Mouse (Mus musculus): ENCODE results near the gene Aplf.
"Not testable (repeated sequence)": the region's sequence is repeated elsewhere in the genome, so short reads cannot be mapped to it uniquely, and the experiment has no call there.

Aplf gene

DNA sequence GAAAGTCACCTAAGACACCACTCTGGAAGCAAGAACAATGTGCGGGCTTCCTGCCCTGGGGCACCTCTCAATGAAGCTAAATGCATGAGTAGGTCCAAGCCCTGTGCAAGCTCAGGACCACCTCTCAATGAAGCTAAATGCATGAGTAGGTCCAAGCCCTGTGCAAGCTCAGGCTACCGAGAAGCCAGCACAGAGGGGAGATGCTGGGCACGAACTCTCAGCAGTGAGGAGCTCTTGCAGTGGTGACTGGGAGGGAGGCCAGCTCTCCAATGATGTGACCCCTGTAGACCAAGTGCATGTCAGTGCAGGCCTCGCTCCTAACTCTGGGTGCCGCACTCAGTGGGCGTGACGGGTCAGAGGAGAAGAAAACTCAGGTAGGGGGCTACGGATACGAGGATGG lies 19.3 kb downstream of the Aplf start:
- POLR2A ChIA-PET = interaction anchor here in 1 of 4 experiments (1.5 kb wide), 1 partner anchor 78 kb away, joined by 4 read pairs; the partner anchor contains the start of gene Efcc1
- CTCF ChIA-PET = interaction anchor here in 2 of 4 experiments (0.5 to 0.6 kb wide), 3 partner anchors 20 to 154 kb away, joined by 4 read pairs; no protein-coding TSS in a partner anchor

DNA sequence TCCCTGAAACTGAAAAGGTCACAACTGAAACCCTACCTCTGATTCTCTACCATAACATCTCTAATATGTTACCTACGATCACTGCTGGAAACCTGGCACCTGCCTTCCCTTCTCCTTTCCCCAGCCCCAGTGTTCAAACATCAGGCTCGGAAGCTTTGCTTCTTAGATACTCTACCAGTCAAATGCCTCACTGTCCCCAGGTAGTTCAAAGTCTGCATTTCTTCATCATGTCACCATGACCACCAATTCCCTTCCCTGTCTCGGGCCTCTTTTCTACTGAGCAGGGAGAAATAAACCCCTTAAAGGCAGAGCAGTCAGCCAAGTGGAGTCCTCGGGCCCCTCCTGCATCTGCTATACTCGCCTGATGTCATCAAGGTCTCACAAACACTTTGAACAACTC lies 20.2 kb downstream of the Aplf start:
- ChIA-PET POLR2A (interaction anchor here in 1 of 4 experiments (1.2 to 1.5 kb wide), 2 partner anchors 20 to 79 kb away, joined by 3 to 4 read pairs; partner anchors contain the start of genes Aplf and Efcc1), CTCF (no interaction called here)

DNA sequence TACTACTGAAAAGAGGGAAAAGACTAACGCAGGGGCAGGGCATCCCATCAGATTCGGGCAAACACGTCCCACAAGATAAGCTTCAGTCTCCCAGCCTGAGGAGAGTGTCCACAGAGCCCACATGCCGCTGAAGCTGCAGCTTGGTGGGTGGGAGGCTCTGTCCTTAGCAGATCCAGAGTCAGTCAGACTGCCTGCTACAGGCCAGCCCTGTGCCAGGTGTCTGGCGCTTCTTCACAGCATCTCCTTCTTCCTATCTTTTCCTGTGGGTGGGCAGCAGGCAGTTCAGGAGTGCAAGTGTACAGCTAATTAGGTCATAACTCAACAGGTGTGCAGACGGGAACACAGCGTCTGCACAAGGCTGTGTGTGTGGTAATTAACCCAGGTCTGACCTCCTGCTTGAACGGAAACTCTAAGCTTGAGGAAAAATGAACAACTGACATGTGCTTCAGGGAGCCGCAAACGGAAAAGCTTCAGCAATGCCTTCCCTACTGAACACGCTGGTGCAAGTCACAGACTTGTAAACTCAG lies 33.8 kb downstream of the Aplf start:
- CTCF ChIA-PET = no interaction called here
- POLR2A ChIA-PET = interaction anchor here in 2 of 4 experiments (0.6 to 1.0 kb wide), 4 partner anchors 9 to 164 kb away, joined by 3 to 4 read pairs (median 3); no protein-coding TSS in a partner anchor

DNA sequence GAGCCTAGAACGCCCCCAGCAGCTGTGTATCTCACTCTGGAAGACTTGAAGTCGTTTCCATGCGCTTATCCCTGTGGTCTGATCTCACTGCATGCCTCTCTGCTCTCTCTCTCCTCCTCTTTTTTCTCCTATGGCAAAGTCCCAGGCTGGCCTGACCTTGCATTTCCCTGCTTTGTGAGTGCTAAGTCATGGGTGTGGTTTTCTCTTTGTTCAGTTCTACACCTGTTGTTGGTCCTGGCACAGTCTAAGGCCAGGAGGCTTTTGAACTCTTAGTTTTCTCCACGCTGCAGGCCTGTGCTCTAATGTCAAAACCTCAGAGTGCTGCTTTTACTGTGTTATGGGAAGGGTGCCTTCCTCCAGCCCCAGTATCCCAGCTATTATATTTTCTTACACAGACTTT lies 39.8 kb downstream of the Aplf start:
- ChIA-PET POLR2A (interaction anchor here in 2 of 4 experiments (0.9 to 2.0 kb wide), 3 partner anchors 13 to 179 kb away, joined by 3 to 5 read pairs (median 3); no protein-coding TSS in a partner anchor), CTCF (no interaction called here)

DNA sequence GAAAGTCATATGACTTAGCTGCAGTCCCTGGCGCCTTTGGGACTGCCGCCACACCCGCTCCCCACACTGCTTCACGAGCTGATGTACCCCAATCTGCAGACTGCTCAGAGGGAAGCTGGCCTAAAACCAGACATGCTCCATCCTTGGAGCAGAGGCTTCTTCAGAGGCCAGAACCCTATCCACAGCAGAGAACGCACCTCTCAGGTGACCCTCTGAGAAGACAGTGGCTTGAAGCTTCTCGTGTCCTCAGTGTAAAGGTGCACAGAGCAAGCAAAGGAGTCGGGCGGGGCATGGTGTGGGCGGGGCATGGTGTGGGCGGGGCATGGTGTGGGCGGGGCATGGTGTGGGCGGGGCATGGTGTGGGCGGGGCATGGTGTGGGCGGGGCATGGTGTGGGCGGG lies 43.1 kb downstream of the Aplf start:
- CTCF ChIA-PET = not testable (repeated sequence)
- POLR2A ChIA-PET = interaction anchor here in 3 of 4 experiments (0.5 to 1.7 kb wide), 11 partner anchors 10 to 587 kb away, joined by 3 to 6 read pairs (median 3); partner anchors contain the start of genes Aplf (in 2 of the 3), Gfpt1 (in 1 of the 3) and Isy1 (in 1 of the 3)

DNA sequence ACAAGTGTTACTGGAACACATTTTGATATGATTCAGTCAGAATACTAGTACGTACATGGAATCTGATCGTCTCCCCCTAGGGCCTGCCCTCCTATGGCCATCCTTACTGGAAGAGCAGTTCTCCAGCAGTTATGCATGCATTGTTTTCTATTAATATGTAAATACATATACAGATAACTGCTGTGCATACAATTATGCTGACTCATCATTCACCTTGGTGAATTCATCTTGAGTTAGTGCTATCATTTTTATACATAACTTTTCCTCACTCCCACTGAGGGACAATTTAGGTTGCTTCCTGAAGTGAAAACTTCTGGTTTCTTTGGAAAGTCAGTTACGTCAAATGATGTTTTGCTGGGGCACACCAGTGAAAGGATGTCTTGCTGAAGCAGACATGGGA lies 48.8 kb downstream of the Aplf start:
- CTCF ChIA-PET = no interaction called here
- POLR2A ChIA-PET = no interaction called here

DNA sequence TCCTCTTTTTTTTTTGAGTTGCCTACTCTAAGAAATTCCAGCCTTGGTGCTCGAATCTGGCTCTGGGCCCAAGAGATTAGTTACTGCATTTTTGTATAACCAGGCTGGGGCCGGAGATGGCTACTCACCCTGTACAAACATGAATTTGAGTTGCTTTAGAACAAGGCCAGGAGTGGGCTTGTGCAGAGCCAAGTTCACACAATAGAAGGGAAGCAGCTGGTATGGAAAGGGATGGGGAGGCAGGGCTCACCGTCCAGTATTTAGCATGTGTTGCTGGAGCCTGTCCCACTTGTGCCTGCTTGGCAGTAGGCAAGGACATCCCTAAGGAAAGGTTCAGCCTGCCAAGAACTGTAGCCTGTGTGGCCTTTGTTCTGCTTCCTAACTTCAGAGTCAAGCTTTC lies 50.7 kb downstream of the Aplf start:
- CTCF ChIA-PET = no interaction called here
- POLR2A ChIA-PET = no interaction called here

DNA sequence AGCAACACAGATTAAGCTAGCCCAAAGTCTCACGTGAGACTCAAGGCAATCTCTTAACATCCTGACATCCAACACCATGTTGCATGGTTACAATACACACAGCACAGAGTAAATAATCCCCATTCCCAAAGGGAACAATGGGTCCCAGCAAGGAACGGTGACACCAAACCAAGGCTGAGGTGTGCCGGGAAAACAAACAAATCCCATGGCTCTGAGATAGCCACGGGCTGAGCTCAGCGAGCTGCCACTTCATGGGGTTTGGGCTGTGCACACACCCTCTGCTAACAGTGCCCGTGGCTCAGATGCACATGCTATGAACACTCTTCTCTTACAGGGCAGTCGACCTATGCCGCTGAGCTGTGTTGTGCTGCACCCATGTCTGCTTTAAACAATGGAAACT lies 54.0 kb downstream of the Aplf start:
- ChIA-PET CTCF (interaction anchor here in 1 of 4 experiments (0.5 to 0.6 kb wide), 2 partner anchors 80 to 577 kb away, joined by 3 read pairs; no protein-coding TSS in a partner anchor), POLR2A (interaction anchor here in 2 of 4 experiments (0.6 to 1.8 kb wide), 5 partner anchors 9 to 223 kb away, joined by 3 to 4 read pairs (median 3); no protein-coding TSS in a partner anchor)

DNA sequence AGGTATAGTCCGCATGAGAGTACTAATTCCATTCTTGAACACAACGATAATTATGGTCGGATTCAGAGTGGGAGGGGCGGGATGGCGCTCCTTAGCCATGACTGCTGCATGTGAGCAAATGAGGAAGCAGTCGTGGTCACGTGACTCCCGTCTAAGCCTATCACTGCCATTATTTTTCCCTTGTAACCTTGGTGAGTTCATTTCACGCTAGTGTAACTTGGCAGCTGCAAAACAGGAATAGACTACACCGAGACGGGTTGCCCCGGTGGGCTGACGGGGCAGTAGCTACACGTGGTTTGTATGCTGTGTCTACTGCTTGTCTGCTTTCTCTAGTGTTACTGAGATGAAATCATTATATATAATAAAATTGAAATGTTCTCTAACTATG lies 56.3 kb downstream of the Aplf start:
- CTCF ChIA-PET = interaction anchor here in 1 of 4 experiments (1.3 to 1.4 kb wide), 3 partner anchors 56 to 96 kb away, joined by 4 to 5 read pairs (median 5); partner anchors contain the start of gene Aplf

DNA sequence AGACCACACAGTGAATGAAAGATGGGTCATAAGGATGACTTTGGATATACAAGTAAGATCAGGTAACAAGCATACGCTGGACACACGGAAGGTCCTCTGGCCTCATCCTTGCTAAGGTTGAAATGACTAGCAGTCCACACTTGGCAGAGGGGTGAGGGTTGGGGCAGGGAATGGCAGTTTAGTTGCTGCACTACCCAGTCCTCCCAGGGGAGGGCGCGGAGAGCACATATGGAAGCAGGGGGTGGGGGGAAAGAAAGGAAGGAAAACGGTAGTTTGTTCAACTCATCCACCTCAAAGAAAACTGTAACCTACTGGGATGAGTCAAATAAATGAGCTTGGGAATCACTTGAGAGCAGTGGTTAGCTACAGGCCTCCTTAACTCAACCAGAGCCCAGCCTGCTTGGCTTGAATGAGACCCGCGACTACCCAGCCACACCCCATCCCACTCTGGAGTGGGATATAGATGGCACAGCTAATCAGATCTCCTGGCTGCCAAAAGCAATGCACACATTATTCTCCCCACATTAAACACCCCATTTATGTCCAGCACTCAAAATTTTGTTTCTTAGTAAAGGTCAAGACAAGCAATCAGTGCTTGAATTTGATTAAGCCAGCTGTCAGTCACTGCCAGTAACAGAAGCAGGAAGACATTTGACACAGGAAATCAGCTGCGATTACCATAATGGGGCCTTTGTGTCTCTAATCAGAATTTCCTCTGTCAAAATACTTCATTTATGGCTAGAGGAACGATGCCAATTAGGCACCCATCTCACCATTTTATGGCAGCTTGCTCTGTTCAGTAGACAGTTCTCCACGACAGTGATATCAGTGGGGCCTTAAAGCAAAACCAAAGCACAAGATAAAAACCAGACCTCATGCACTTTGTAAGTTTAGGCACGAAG lies 56.9 kb downstream of the Aplf start:
- POLR2A ChIA-PET = interaction anchor here in 2 of 4 experiments (0.6 to 1.2 kb wide), 3 partner anchors 14 to 53 kb away, joined by 3 read pairs; no protein-coding TSS in a partner anchor
- CTCF ChIA-PET = interaction anchor here in 2 of 4 experiments (0.5 to 1.4 kb wide), 4 partner anchors 56 to 282 kb away, joined by 3 to 5 read pairs (median 4); partner anchors contain the start of gene Aplf (in 1 of the 2)

More for the DNA sequence above, 56.3 kb downstream of the Aplf start:
- POLR2A ChIA-PET = interaction anchor here in 1 of 4 experiments (1.2 kb wide), 1 partner anchor 13 kb away, joined by 3 read pairs; no protein-coding TSS in a partner anchor

DNA sequence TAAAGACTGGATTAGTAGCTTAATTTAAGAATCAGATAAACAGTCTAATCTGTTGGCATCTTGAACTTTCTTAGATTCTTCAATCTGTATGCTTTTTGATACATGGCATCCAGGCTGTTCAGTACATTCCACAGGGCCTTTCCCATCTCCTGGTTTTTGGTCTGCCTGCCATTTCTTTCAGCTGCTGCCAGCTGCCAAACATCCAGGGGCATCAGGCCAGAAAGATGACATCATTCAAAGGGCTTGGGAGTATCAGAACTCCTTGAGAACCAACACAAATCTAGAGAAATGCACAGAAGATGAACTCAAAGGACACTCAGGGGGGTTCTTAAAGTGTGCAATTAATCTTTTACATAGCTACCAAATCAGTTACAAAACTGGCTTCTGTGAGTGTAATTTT lies 72.2 kb downstream of the Aplf start:
- ChIA-PET CTCF (no interaction called here), POLR2A (interaction anchor here in 1 of 4 experiments (0.6 kb wide), 1 partner anchor 328 kb away, joined by 6 read pairs; no protein-coding TSS in a partner anchor)

DNA sequence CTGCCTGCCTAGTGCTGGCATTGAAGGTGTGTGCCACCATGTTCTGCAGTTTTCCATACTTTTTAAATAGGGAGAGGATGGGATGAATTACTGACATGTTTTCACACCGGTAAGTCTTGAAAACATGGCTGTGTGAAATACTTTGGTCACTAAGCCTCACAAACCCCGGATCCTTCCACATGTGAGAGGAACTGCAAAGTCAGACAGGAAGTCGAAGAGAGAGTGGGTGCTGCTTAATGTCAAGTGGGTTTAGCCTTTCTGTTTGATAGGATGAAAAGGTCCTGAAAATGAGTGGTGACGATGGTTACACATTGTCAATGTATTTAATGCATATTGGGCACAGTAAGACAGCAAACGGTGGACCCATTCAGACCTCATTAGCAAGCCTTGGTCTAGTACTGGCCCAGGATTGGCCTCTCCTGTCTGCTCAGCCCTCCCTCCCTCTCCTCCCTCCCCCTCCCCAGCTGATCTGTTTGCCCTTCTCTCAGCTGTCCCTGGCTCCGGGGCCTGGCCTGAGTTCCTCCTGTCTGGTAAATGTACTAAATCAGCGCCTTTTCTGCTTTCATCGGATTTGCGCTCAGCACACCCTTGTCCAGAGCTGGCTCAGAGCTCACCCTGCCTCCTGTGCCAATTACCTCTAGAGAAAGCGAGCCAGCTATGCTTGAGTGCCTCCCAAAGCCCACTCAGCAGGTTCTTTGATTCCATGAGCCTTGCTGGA lies 74.7 kb downstream of the Aplf start:
- POLR2A ChIA-PET = interaction anchor here in 1 of 4 experiments (0.7 kb wide), 1 partner anchor 555 kb away, joined by 4 read pairs; the partner anchor contains the start of gene Gfpt1
- CTCF ChIA-PET = no interaction called here

DNA sequence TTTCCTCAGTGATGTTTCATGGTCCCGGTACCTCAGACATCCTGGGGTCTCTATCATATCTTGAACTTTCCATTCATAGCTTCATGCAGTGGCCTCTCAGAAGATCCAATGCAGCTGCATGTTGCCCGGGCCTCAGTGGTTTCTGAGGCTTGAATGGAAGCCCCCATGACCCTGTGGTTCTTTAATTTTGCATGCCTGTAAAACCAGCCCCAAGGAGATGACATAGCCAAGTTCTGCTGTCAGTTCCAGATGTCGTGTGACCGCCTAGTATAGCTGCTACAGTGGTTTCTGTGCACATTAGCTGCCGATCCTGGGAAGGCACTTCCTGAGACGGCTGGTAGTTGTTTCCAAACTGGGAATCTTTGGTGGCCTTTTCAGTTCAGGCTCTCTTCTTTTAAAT lies 77.8 kb downstream of the Aplf start:
- ChIA-PET CTCF (no interaction called here), POLR2A (no interaction called here)

DNA sequence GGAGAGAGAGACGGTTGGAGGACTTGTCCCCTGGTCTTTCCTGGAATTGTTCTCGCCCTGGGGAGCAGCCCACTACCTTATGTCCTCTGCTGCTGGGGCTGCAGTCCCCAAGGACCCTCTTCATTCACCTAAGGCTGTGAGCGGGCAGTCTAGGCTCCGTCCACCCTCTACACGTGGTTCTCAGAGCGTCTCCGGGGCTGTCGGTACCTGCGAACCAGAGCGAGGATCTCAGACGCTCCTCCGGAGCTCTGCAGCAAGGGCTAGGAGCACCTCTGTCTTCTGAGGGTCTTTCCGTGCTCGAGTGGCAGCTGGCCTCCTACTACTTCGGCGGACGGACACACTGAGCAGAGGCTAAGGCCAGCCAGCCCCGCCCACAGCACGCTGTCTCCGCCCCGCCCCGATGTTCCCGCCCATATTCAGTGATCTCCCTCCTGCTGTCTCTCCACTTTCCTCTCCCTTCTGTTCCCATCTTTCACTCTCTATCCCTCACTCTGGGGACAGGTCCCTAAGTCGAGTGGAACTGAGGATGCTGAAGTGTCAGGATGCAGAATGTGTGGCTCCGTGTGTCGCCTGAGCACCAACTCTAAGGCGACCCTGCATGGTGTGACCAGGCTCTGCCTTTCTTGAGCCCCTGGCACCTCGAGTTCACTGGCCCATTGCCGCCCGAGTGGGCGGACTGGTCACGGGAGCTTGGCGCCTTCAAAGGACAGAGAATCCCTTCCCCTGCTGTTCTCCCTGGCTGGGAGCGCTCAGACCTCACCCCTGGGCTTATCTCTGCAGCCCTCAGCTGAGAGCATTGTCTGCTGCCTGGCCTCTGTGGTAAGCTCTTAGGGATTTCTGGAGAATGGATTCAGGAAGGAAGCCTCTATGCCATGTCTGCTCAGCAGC lies 81.4 kb downstream of the Aplf start, which contains the start of gene Prokr1:
TSS of gene Prokr1 (minus strand) at position 350 of the 888 bp plus-strand sequence.
- POLR2A ChIA-PET = interaction anchor here in 2 of 4 experiments (0.5 to 0.6 kb wide), 2 partner anchors 284 to 1927 kb away, joined by 3 read pairs; no protein-coding TSS in a partner anchor

DNA sequence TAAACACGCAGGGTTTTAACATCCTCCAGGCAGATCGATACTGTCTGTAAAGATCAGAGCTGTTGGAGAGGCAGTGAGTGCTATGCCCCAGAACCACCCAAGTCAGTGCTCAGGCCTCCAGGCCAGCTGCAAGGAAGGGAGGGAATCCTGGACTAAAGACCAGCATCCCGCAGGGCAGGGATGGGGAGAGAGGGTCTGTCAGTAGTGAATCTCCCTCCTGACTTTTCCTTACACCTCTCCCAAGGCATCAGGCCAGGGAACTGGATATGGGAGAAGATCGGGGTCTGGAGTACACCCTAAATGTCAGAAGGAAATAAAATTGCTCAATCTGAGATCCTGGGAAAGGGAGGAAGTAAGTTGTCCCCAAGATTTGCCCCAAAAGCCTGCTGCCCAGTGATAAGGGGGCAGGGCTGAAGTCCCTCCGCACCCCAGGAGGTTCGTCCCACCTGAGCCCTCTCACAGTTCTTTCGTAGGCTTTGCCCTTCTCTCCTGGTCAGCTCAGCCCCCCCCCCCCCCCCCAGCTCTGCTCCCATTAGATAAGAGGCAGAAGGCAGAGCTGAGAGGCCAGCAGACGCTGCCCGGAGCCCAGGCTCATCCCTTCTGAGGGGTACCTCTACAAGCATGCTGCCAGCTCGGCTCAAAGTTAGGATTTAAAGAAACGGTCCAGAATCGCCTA lies 82.1 kb downstream of the Aplf start:
- ChIA-PET POLR2A (interaction anchor here in 1 of 4 experiments (1.4 kb wide), 1 partner anchor 54 kb away, joined by 3 read pairs; no protein-coding TSS in a partner anchor), CTCF (interaction anchor here in 3 of 4 experiments (0.5 to 0.7 kb wide), 5 partner anchors 22 to 471 kb away, joined by 3 to 10 read pairs (median 4); partner anchors contain the start of gene Arhgap25 (in 1 of the 3))

More for the DNA sequence above, 81.4 kb downstream of the Aplf start, which contains the start of gene Prokr1:
- CTCF ChIA-PET = interaction anchor here (0.5 to 0.9 kb wide), 6 partner anchors 53 to 472 kb away, joined by 3 to 8 read pairs (median 4); partner anchors contain the start of gene Arhgap25 (in 1 of the 4)

DNA sequence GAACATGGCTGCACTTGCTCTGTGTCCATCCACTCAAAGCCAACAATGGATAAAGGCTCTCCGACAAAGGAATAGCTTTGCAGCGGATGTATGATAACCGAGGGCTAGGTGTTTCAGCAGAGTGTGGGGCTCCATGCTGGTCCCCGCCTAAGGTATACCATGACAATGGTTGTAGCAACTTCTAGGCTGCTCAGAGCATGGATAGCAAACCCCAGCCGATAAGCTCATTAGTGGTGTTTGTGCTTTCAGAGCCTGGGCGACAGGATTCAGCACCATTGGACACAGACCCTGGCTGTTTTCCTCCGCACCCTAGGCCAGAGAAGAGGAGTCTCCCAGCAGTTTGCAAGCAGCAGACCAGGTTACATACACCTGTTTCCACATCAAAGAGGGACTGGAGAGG lies 88.0 kb downstream of the Aplf start:
- ChIA-PET CTCF (no interaction called here), POLR2A (interaction anchor here in 2 of 4 experiments (1.0 to 1.1 kb wide), 2 partner anchors 17 to 18 kb away, joined by 3 read pairs; no protein-coding TSS in a partner anchor)

DNA sequence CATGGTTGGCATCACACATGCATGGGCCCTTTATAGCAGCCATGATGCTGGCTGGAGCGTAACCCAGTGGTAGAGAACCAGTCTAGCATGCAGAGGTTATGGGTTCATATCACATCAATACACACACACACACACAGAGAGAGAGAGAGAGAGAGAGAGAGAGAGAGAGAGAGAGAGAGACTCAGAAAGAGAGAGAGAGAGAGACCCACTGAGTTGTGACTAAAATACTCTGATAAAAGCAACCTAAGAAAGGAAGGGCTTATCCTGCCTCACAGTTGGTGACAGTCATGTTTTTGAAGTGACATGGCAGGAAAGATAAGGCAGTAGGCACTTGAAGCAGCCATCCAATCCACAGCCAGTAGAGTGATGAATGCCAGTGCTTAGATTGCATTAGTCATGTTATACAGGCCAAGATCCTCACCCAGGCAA lies 88.8 kb downstream of the Aplf start:
- ChIA-PET CTCF (interaction anchor here in 1 of 4 experiments (1.8 kb wide), 1 partner anchor 117 kb away, joined by 4 read pairs; no protein-coding TSS in a partner anchor), POLR2A (no interaction called here)
